Mouse (Mus musculus) kidney, postnatal 36 days (tissue): Measurements from ENCODE around the gene Tns4.

ENCODE experiments used
- DNase-seq, 2 experiments: peaks; one replicate each; pipeline ENCODE4 v3.0.0; 2021 to 2022; ENCODE audit warnings: mixed read lengths in 2 of 2

Gene Tns4

GRCm38 (mm10) chr11:99090391-99090790 is 1.3 kb upstream of the Tns4 start:
- no peak for DNase-seq

- DNase-seq, result no peak
These were observed 620 bp downstream of the Tns4 start for GRCm38 (mm10) chr11:99088486-99088885.

GRCm38 (mm10) chr11:99084366-99084765 is 4.7 kb downstream of the Tns4 start:
- DNase-seq, result no peak

GRCm38 (mm10) chr11:99083516-99083915 is 5.6 kb downstream of the Tns4 start:
- DNase-seq, result no peak

- DNase-seq, result peak in 1 of 2 experiments; percentile 25
These were observed 7.0 kb downstream of the Tns4 start for GRCm38 (mm10) chr11:99082098-99082497.

GRCm38 (mm10) chr11:99081566-99081965 is 7.5 kb downstream of the Tns4 start:
- DNase-seq, result no peak

GRCm38 (mm10) chr11:99080902-99081543 is 8.1 kb downstream of the Tns4 start:
- no peak for DNase-seq

- DNase-seq, result no peak
These were observed 11.2 kb downstream of the Tns4 start for GRCm38 (mm10) chr11:99077869-99078268.

- no peak for DNase-seq
These were observed 12.3 kb downstream of the Tns4 start for GRCm38 (mm10) chr11:99076744-99077319.

- no peak for DNase-seq
These were observed 15.3 kb downstream of the Tns4 start for GRCm38 (mm10) chr11:99073781-99074180.

GRCm38 (mm10) chr11:99071866-99072265 is 17.2 kb downstream of the Tns4 start:
- DNase-seq, result no peak

GRCm38 (mm10) chr11:99068455-99068854 is 20.7 kb downstream of the Tns4 start:
- DNase-seq, result no peak

GRCm38 (mm10) chr11:99067591-99067990 is 21.5 kb downstream of the Tns4 start:
- DNase-seq, result no peak

- DNase-seq, result peak; percentile 91 to 94
These were observed 23.1 kb downstream of the Tns4 start for GRCm38 (mm10) chr11:99065979-99066378.

- DNase-seq, result no peak
These were observed 23.8 kb downstream of the Tns4 start for GRCm38 (mm10) chr11:99065353-99065752.

GRCm38 (mm10) chr11:99063406-99064131 is 25.5 kb downstream of the Tns4 start:
- DNase-seq, result no peak

- DNase-seq, result no peak
These were observed 26.4 kb downstream of the Tns4 start for GRCm38 (mm10) chr11:99062661-99063060.

- DNase-seq, result peak in 1 of 2 experiments; percentile 65
These were observed 28.7 kb downstream of the Tns4 start for GRCm38 (mm10) chr11:99060435-99060834.

GRCm38 (mm10) chr11:99055571-99056452 is 33.3 kb downstream of the Tns4 start:
- DNase-seq, result no peak

GRCm38 (mm10) chr11:99055143-99055542 is 34.0 kb downstream of the Tns4 start:
- peak in 1 of 2 experiments; percentile 65 for DNase-seq

- DNase-seq, result no peak
These were observed 41.5 kb downstream of the Tns4 start for GRCm38 (mm10) chr11:99047643-99048042.

GRCm38 (mm10) chr11:99047120-99047519 is 42.0 kb downstream of the Tns4 start:
- peak; percentile 86 to 87 for DNase-seq
